Mouse (Mus musculus): ENCODE data around the gene Atp1a1. TPM values are rescaled to one million over a fixed set of nuclear protein-coding genes. Genes with fewer than 3 reads are reported as not detected.

Atp1a1 gene
- total RNA-seq, 4 experiments from 2014 or later: 805 to 868 (median 852) TPM

GRCm38 (mm10) chr3:101594982-101595381, 9.5 kb downstream of the Atp1a1 start:
- DNase-seq (ENCODE audit: low spot score in 2 of 2): no peak

DNA sequence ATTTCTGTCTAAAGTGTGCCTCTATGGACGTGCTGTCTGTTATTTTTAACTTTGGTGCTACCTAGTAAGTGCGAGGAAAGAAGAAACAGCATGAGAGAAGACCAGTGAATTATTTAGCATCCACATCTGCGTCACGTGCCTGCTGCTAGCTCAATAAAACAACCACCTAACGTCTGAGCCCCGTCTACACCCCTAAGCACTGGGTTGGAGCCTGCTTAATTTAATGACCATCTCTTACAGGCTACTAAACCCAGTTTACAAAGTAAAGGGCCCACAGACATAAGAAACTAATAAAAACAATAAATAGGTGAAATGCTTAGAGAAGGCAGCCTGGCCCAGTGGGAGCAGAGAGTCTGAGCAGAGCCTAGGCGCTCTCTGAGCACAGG, 11.2 kb downstream of the Atp1a1 start:
- no peak for DNase-seq (ENCODE audit: low spot score in 2 of 2)

DNA sequence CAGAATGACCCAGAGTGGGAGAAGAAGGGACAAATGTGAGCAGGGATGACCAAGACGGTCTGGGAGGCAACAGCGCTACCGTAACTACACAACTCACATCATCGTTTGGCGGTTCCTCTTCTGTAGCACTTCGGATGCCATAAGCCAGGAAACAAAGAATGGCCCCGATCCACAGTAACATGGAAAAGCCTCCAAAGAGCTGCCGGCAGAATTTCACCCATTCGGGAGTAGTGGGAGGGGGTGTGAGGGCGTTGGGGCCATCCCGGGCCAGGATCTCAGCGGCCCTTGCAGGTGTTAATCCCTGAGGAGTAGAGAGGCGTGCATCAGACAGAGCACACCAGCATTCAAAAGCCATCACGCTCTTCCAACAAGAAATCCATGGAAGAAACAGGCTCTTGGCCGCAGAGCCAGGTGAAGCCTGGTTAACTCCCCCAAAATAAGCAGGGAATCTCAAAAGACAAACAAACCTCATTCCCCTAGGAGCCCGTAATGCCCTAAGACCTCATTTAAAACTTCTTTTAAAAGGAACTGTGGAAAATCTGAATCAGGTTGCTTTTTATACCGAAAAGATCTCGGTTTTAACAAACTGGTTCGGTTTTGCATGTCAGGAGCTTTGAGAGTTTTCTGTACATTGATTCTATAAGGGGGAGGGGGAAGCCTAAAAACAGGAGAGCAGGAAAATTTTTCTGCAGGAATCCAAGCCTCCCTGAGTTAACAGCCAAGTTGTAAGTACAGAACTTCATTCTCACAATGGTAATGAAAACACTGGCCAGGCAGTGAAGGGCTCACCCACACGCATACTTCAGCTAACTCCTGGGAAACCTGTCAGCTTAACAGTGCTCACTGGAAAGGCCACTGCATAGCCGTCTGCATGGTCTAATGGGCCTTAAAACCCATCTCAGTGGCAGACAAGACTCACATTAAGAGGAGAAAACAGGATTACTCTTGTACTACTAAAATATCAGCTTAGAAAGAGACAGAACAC, 11.9 kb downstream of the Atp1a1 start:
- DNase-seq (ENCODE audit: low spot score in 2 of 2): no peak

DNA sequence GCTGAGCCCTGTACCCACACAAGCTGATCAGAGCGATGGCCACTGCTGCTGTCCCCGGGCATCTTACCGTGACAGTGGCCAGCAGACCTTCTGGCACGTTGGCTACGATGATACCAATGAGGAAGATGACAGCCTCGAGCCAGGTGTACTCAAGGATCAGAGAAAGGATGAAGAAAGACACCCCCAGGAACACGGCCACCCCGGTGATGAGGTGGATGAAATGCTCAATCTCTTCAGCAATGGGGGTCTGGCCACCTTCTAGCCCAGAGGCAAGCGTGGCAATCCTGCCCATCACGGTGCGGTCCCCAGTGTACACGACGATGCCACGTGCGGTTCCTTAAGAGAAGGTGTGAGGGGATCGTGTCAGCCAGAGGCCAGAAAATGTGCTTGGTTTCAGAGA, 14.1 kb downstream of the Atp1a1 start:
- DNase-seq (ENCODE audit: low spot score in 2 of 2): no peak

- no peak for DNase-seq (ENCODE audit: low spot score in 2 of 2)
Observed at GRCm38 (mm10) chr3:101588299-101588698, 16.2 kb downstream of the Atp1a1 start.

DNA sequence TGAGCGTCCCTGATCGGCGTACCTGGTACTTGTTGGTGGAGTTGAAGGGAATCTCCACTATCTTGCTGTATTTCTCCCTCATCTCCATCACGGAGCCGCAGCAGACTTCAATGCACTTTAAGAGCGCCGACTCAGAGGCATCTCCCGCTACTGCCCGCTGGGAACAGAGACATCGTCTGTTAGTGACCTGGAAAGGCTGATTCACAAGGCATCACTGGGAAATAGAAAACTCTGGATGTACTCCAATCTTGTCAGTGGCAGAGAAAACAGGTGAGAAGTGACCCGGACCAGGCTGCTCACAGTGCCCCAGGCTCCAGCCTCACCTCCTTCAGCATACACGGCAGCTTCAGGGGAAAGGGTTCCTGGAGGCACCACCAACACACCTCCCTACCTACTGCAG, 17.7 kb downstream of the Atp1a1 start:
- no peak for DNase-seq (ENCODE audit: low spot score in 2 of 2)

GRCm38 (mm10) chr3:101578072-101578471, 26.4 kb downstream of the Atp1a1 start:
- DNase-seq (ENCODE audit: low spot score in 2 of 2): no peak

- no peak for DNase-seq (ENCODE audit: low spot score in 2 of 2)
Observed at GRCm38 (mm10) chr3:101577361-101577760, 27.1 kb downstream of the Atp1a1 start.

DNA sequence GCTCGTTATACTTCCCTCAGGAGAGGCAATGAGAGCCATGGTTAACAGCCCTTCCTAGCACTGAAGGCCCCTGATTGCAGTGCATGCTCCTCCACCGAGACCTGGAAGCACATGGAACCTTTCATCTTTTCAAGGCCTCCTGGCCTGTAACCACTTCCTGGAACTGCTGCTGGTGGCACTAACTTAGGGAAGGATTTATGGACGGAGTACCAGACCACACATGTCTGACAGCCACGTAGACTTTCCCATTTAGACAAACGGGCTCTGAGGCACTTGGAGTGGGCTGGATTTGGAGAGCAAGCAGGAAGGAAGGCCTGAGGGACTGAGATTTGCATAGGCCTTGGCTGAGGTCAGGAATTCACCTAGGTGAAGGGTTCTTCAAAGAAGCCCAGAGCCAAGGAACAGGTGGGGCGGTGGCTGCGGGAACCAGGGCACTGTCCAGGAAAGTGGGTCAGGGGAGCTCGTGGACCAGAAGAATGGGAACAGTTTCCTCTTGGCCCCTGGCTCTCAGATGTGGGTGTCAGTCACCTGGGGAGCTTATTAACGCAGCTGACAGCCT, 28.9 kb downstream of the Atp1a1 start:
- no peak for DNase-seq (ENCODE audit: low spot score in 2 of 2)

- DNase-seq (ENCODE audit: low spot score in 2 of 2): no peak
Observed at GRCm38 (mm10) chr3:101574463-101575193, 29.9 kb downstream of the Atp1a1 start.

- DNase-seq (ENCODE audit: low spot score in 2 of 2): no peak
Observed at GRCm38 (mm10) chr3:101572991-101573390, 31.5 kb downstream of the Atp1a1 start.

DNA sequence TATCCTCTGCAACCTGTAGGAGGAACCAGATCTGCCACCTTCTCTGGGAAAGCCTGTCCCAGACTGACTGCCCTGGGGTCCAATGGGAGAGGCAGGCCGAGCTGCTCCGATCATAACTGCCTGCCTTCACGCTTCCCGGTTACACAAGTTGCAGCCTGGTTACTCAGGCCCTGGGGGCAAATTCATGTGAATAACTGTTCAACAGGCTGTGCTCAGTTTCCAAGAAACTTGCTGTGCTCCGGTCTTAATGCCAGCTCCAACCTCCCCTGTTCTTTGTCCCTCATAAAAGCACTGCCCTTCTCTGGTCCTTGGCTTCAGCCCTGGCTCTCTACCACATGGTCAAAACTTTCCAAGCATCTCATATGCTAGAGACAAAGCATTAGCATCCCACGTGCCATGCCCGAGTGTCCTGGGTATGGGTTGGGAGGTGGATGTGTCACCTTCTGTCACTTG, 32.3 kb downstream of the Atp1a1 start:
- no peak for DNase-seq (ENCODE audit: low spot score in 2 of 2)

GRCm38 (mm10) chr3:101571515-101572130, 32.9 kb downstream of the Atp1a1 start:
- DNase-seq (ENCODE audit: low spot score in 2 of 2): no peak

- peak in 1 of 2 experiments; percentile 46 for DNase-seq (ENCODE audit: low spot score in 2 of 2)
Observed at GRCm38 (mm10) chr3:101570747-101571514, 33.6 kb downstream of the Atp1a1 start.

GRCm38 (mm10) chr3:101570246-101570645, 34.2 kb downstream of the Atp1a1 start:
- DNase-seq (ENCODE audit: low spot score in 2 of 2): no peak

- no peak for DNase-seq (ENCODE audit: low spot score in 2 of 2)
Observed at GRCm38 (mm10) chr3:101568627-101569026, 35.9 kb downstream of the Atp1a1 start.

DNA sequence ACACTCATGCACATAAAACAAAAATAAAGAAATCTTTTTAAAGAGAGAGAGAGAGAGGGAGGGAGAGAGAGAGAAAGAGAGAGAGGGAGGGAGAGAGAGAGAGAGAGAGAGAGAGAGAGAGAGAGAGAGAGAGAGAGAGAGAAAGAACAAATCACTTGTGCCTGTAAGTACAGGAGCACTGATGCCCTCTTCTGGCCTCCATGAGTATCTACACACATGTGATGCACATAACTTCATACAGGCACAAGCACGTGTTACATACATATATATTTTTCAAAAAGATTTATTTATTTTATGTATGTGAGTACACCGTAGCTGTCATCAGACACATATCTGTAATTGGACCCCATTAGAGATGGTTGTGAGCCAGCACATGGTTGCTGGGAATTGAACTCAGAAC, 40.5 kb downstream of the Atp1a1 start:
- DNase-seq (ENCODE audit: low spot score in 2 of 2): no peak

DNA sequence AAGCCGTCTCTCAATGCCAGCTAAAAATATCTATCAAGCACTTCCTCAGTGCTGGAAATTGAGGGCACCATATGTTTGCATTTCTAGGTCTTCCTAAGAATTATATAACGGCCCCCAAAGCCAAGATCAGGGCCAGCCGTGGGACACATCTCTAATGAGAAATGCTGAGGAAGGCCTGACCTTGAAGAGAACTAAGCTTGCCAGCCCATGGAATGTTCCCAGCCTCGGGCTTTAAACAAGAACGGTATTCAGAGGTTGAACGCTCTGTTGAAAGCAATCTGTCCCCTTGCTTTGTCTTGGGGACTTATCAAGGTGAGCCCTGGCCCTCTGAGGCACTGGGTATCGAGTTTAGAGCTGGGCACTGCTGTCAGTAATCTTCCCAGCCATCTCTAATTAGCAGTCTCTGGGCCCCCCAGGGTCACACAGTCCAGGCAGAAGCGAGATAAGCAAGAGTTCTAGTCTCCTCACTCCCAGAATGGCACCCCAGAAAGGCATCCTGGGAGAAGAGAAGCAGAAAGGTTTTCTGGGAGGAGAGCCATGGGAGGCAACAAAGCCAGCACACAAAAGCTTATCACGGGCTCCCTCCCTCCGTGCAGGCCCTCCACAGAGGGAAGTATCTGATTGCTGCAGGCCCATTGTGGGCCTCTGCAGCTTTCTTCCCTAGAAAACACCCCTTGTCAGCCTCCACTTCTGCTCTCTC, 41.8 kb downstream of the Atp1a1 start:
- no peak for DNase-seq (ENCODE audit: low spot score in 2 of 2)

DNA sequence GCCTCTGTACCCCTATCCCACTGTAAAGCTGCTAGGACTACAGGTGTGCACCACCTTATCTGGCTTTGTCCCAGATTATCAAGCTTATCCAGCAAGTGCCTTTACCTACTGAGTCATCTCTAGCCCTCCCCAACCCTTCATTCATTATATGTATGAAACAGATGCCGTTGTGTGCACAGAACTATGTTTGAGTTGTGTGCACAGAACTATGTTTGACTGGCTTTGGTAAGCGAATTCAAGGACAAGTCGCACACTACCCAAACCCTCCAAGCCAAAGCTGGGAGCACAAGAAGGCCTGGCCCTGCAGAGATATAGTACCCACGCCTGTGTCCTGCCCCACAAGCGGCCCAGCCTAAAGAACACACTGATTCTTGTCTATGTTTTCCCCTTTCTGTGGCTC, 42.5 kb downstream of the Atp1a1 start:
- DNase-seq (ENCODE audit: low spot score in 2 of 2): no peak

GRCm38 (mm10) chr3:101560841-101561522, 43.5 kb downstream of the Atp1a1 start:
- no peak for DNase-seq (ENCODE audit: low spot score in 2 of 2)

All from left cerebral cortex, adult 8-10 months (tissue).